Mouse (Mus musculus): Measurements from ENCODE around the gene Elovl5.

Elovl5 gene

GRCm38 (mm10) chr9:77917074-77917621, at the start of gene Elovl5:
TSS of gene Elovl5 (plus strand) at chr9:77917364.
- DNase-seq (ENCODE audit: low read depth, low spot score) = peak; percentile 98

- no peak for DNase-seq (ENCODE audit: low read depth, low spot score)
These were observed 25.7 kb upstream of the Elovl5 start for GRCm38 (mm10) chr9:77891501-77891900.

- DNase-seq (ENCODE audit: low read depth, low spot score) = no peak
These were observed 18.6 kb upstream of the Elovl5 start for GRCm38 (mm10) chr9:77898551-77898950.

GRCm38 (mm10) chr9:77904133-77904532, 13.0 kb upstream of the Elovl5 start:
- DNase-seq (ENCODE audit: low read depth, low spot score) = no peak

GRCm38 (mm10) chr9:77909572-77910269, 7.4 kb upstream of the Elovl5 start:
- no peak for DNase-seq (ENCODE audit: low read depth, low spot score)

- DNase-seq (ENCODE audit: low read depth, low spot score) = peak; percentile 93
These were observed 6.6 kb upstream of the Elovl5 start for GRCm38 (mm10) chr9:77910270-77911240.

GRCm38 (mm10) chr9:77911508-77912229, 5.5 kb upstream of the Elovl5 start:
- DNase-seq (ENCODE audit: low read depth, low spot score) = no peak

- no peak for DNase-seq (ENCODE audit: low read depth, low spot score)
These were observed 4.9 kb upstream of the Elovl5 start for GRCm38 (mm10) chr9:77912246-77912645.

- no peak for DNase-seq (ENCODE audit: low read depth, low spot score)
These were observed 2.5 kb upstream of the Elovl5 start for GRCm38 (mm10) chr9:77914616-77915015.

GRCm38 (mm10) chr9:77915791-77916190, 1.4 kb upstream of the Elovl5 start:
- no peak for DNase-seq (ENCODE audit: low read depth, low spot score)

GRCm38 (mm10) chr9:77917622-77918131, 513 bp downstream of the Elovl5 start:
- DNase-seq (ENCODE audit: low read depth, low spot score) = no peak

- no peak for DNase-seq (ENCODE audit: low read depth, low spot score)
These were observed 1.0 kb downstream of the Elovl5 start for GRCm38 (mm10) chr9:77918211-77918610.

- no peak for DNase-seq (ENCODE audit: low read depth, low spot score)
These were observed 2.0 kb downstream of the Elovl5 start for GRCm38 (mm10) chr9:77918961-77919670.

- no peak for DNase-seq (ENCODE audit: low read depth, low spot score)
These were observed 3.3 kb downstream of the Elovl5 start for GRCm38 (mm10) chr9:77920481-77920880.

GRCm38 (mm10) chr9:77921366-77922260, 4.4 kb downstream of the Elovl5 start:
- no peak for DNase-seq (ENCODE audit: low read depth, low spot score)

- DNase-seq (ENCODE audit: low read depth, low spot score) = no peak
These were observed 6.6 kb downstream of the Elovl5 start for GRCm38 (mm10) chr9:77923774-77924173.

- DNase-seq (ENCODE audit: low read depth, low spot score) = no peak
These were observed 7.0 kb downstream of the Elovl5 start for GRCm38 (mm10) chr9:77924199-77924598.

- no peak for DNase-seq (ENCODE audit: low read depth, low spot score)
These were observed 9.0 kb downstream of the Elovl5 start for GRCm38 (mm10) chr9:77926151-77926550.

GRCm38 (mm10) chr9:77926911-77927310, 9.7 kb downstream of the Elovl5 start:
- DNase-seq (ENCODE audit: low read depth, low spot score) = no peak

GRCm38 (mm10) chr9:77927431-77927830, 10.3 kb downstream of the Elovl5 start:
- DNase-seq (ENCODE audit: low read depth, low spot score) = no peak
